Mouse (Mus musculus) embryonic facial prominence, embryonic 14.5 days (tissue): Measurements from ENCODE around the gene Slc1a3. TPM values are rescaled to one million over a fixed set of nuclear protein-coding genes. Genes with fewer than 3 reads are reported as not detected.

Experiments
- ATAC-seq: fragments of 200-750 bp; cut with Nextera tagmentation; 2 replicates; pipeline ENCODE4 v1.8.0; 2017; ENCODE audit warnings: low read depth, moderate number of reproducible peaks, moderate TSS enrichment
- DNase-seq: peaks from one replicate; pipeline ENCODE4 v3.0.0-alpha.2; 2015; ENCODE audit warnings: low spot score
- H3K27ac ChIP-seq: fragments of 300-500 bp; sonication (generic); replicated peaks from 2 replicates; pipeline ENCODE4 v1.5.1; 2014; ENCODE audit warnings: low read depth, mild to moderate bottlenecking, low read length, moderate library complexity
- H3K27me3 ChIP-seq: fragments of 300-500 bp; sonication (generic); replicated peaks from 2 replicates; pipeline ENCODE4 v1.6.1; 2014; ENCODE audit warnings: low read length; ENCODE audit not compliant: control insufficient read depth, insufficient read depth
- H3K36me3 ChIP-seq: fragments of 300-500 bp; sonication (generic); 2 replicates; pipeline ENCODE4 v1.6.1; 2014; ENCODE audit warnings: low read length, mixed read lengths; ENCODE audit not compliant: control insufficient read depth, insufficient read depth
- H3K4me1 ChIP-seq: fragments of 300-500 bp; sonication (generic); 2 replicates; pipeline ENCODE4 v1.6.1; 2014; ENCODE audit warnings: antibody characterized with exemption, low read length; ENCODE audit not compliant: control insufficient read depth, insufficient read depth
- H3K4me2 ChIP-seq: fragments of 300-500 bp; sonication (generic); 2 replicates; pipeline ENCODE4 v1.6.1; 2014; ENCODE audit warnings: low read depth, mild to moderate bottlenecking, low read length, moderate library complexity, mixed read lengths
- H3K4me3 ChIP-seq: fragments of 300-500 bp; sonication (generic); 2 replicates; pipeline ENCODE4 v1.5.1; 2014; ENCODE audit warnings: low read depth, mild to moderate bottlenecking, low read length
- H3K9ac ChIP-seq: fragments of 300-500 bp; sonication (generic); 2 replicates; pipeline ENCODE4 v1.6.1; 2014; ENCODE audit warnings: low read depth, mild to moderate bottlenecking, low read length, moderate library complexity, mixed read lengths
- H3K9me3 ChIP-seq: fragments of 300-500 bp; sonication (generic); 2 replicates; pipeline ENCODE4 v1.6.1; 2016; ENCODE audit warnings: low read length; ENCODE audit not compliant: control insufficient read depth
- WGBS: fragments of 180-500 bp; shearing (Covaris S2); extraction: QIAGEN DNeasy Blood & Tissue Kit; methylation state at CpG from one replicate; pipeline ENCODE4 v1.1.7; 2014; 5-methylcytosine and 5-hydroxymethylcytosine counted together
- polyA plus RNA-seq: library from polyadenylated mRNA; unstranded; fragments of >200 nt; fragmentation: Nextera tagmentation; extraction: Ambion mirVana; gene quantifications from 2 replicates; pipeline ENCODE4 v1.2.1, GENCODE M21; 2014

Slc1a3 gene
- polyA plus RNA-seq, 1 experiment from 2014 or later: 32.8 TPM

- ATAC-seq (no peak), DNase-seq (no peak)
- Histone ChIP-seq H3K27ac (no peak overlapping the region), H3K9me3 (no peaks in the 10 kb centered on the region), H3K4me2 (no peak overlapping the region), H3K36me3 (no peaks in the 10 kb centered on the region), H3K4me3 (no peak overlapping the region), H3K9ac (no peak overlapping the region), H3K27me3 (no peaks in the 10 kb centered on the region), H3K4me1 (no peaks in the 10 kb centered on the region)
- 68% methylated on average over 13 of the region's 13 CpGs for WGBS
Observed at GRCm38 (mm10) chr15:8601312-8602146, 109.0 kb downstream of the Slc1a3 start.

- Histone ChIP-seq H3K4me2 (no peak overlapping the region), H3K9ac (no peak overlapping the region), H3K27me3 (no peaks in the 10 kb centered on the region), H3K27ac (no peak overlapping the region), H3K9me3 (no peaks in the 10 kb centered on the region), H3K4me3 (no peak overlapping the region), H3K36me3 (no peaks in the 10 kb centered on the region), H3K4me1 (0 out of 2 replicates have a peak, but pooled peaks cover 4% of the 10 kb centered on the region)
- DNase-seq: peak; percentile 75
- peak; percentile 89 for ATAC-seq
- 47% methylated on average over 8 of the region's 8 CpGs for WGBS
Observed at GRCm38 (mm10) chr15:8596375-8596900, 114.1 kb downstream of the Slc1a3 start.

- Histone ChIP-seq H3K9me3 (no peaks in the 10 kb centered on the region), H3K9ac (no peak overlapping the region), H3K4me1 (0 out of 2 replicates have a peak, but pooled peaks cover 4% of the 10 kb centered on the region), H3K4me3 (no peak overlapping the region), H3K4me2 (no peak overlapping the region), H3K27me3 (no peaks in the 10 kb centered on the region), H3K36me3 (no peaks in the 10 kb centered on the region), H3K27ac (no peak overlapping the region)
- whole genome bisulfite sequencing: 82% methylated on average over 12 of the region's 12 CpGs
- DNase-seq: no peak
- ATAC-seq: no peak
Observed at GRCm38 (mm10) chr15:8595226-8595625, 115.3 kb downstream of the Slc1a3 start.

- Histone ChIP-seq H3K4me1 (peaks cover 9% of the 10 kb centered on the region; the same call in 1 of the 2 replicates), H3K36me3 (no peaks in the 10 kb centered on the region), H3K4me3 (no peak overlapping the region), H3K27me3 (no peaks in the 10 kb centered on the region), H3K9ac (no peak overlapping the region), H3K9me3 (no peaks in the 10 kb centered on the region), H3K27ac (no peak overlapping the region), H3K4me2 (no peak overlapping the region)
- ATAC-seq: no peak
- peak; percentile 83 for DNase-seq
- WGBS: 22% methylated on average over 11 of the region's 11 CpGs
Observed at GRCm38 (mm10) chr15:8589503-8590116, 121.0 kb downstream of the Slc1a3 start.

GRCm38 (mm10) chr15:8588065-8588464 lies 122.5 kb downstream of the Slc1a3 start:
- H3K36me3 ChIP-seq: no peaks in the 10 kb centered on the region

GRCm38 (mm10) chr15:8586822-8587281 lies 123.7 kb downstream of the Slc1a3 start:
- peak; percentile 90 for ATAC-seq
- peak; percentile 89 for DNase-seq
- Histone ChIP-seq H3K27me3 (no peaks in the 10 kb centered on the region), H3K36me3 (no peaks in the 10 kb centered on the region), H3K9ac (no peak overlapping the region), H3K27ac (no peak overlapping the region), H3K4me2 (peak overlapping the region; percentile 14; the same call in 1 of the 2 replicates), H3K4me3 (no peak overlapping the region), H3K4me1 (peaks cover 9% of the 10 kb centered on the region; the same call in 1 of the 2 replicates), H3K9me3 (no peaks in the 10 kb centered on the region)
- WGBS: 23% methylated on average over 9 of the region's 9 CpGs

More at GRCm38 (mm10) chr15:8588065-8588464, 122.5 kb downstream of the Slc1a3 start:
- 92% methylated on average over 5 of the region's 5 CpGs for WGBS
- no peaks in the 10 kb centered on the region for H3K9me3 ChIP-seq
- H3K9ac ChIP-seq: no peak overlapping the region
- H3K27me3 ChIP-seq: no peaks in the 10 kb centered on the region
- no peak overlapping the region for H3K4me2 ChIP-seq
- H3K4me1 ChIP-seq: peaks cover 9% of the 10 kb centered on the region; the same call in 1 of the 2 replicates
- no peak for ATAC-seq
- no peak overlapping the region for H3K4me3 ChIP-seq
- H3K27ac ChIP-seq: no peak overlapping the region
- no peak for DNase-seq

Other genes starting within 250 kb of the Slc1a3 start
- gene Gm2310, start 190.8 kb downstream of the Slc1a3 start, polyA plus RNA-seq: not detected in 2 replicates